Mouse (Mus musculus): ENCODE data around the gene Msh5.
A peak's percentile ranks its signal among the peaks of the same experiment; 100 is the strongest.

Msh5 gene

GRCm38 (mm10) chr17:35046681-35047455 lies at the start of gene Msh5:
Msh5 (minus strand) TSS chr17:35046745.
- peak; percentile 94 for DNase-seq (ENCODE audit: low spot score)

- no peak for DNase-seq (ENCODE audit: low spot score)
Measured at GRCm38 (mm10) chr17:35094475-35095365, 48.2 kb upstream of the Msh5 start.

- no peak for DNase-seq (ENCODE audit: low spot score)
Measured at GRCm38 (mm10) chr17:35092403-35093198, 46.1 kb upstream of the Msh5 start.

- no peak for DNase-seq (ENCODE audit: low spot score)
Measured at GRCm38 (mm10) chr17:35090166-35090932, 43.8 kb upstream of the Msh5 start.

- peak; percentile 88 for DNase-seq (ENCODE audit: low spot score)
Measured at GRCm38 (mm10) chr17:35088825-35089644, 42.5 kb upstream of the Msh5 start, which contains the start of gene Abhd16a. Abhd16a (plus strand) TSS chr17:35089263.

- DNase-seq (ENCODE audit: low spot score): no peak
Measured at GRCm38 (mm10) chr17:35088151-35088550, 41.6 kb upstream of the Msh5 start.

GRCm38 (mm10) chr17:35085208-35085865 lies 38.8 kb upstream of the Msh5 start, which contains the start of gene Ly6g6f:
Ly6g6f (minus strand) TSS chr17:35085610.
- no peak for DNase-seq (ENCODE audit: low spot score)

GRCm38 (mm10) chr17:35083929-35084497 lies 37.5 kb upstream of the Msh5 start:
- DNase-seq (ENCODE audit: low spot score): no peak

GRCm38 (mm10) chr17:35082841-35083576 lies 36.5 kb upstream of the Msh5 start:
- DNase-seq (ENCODE audit: low spot score): no peak

DNA sequence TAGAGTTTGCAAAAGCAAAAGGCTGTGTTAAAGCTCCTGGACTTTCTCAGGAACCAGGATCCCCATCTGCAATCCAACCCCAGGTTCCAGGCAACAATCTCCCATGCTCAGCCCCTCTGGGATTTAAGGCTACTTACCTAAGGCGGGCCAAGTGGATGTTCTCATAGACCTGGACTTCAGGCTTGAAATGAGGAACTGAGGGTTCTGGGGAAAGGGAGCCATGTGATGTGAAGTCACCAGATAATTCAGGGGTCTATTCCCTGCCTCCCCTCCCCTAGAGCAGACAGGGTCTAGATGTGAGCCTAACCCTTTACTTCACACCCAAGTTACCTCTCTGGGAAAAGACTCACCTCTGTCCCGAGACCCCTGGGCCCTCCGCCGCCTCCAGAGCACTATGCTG lies 34.2 kb upstream of the Msh5 start:
- DNase-seq (ENCODE audit: low spot score): no peak

DNA sequence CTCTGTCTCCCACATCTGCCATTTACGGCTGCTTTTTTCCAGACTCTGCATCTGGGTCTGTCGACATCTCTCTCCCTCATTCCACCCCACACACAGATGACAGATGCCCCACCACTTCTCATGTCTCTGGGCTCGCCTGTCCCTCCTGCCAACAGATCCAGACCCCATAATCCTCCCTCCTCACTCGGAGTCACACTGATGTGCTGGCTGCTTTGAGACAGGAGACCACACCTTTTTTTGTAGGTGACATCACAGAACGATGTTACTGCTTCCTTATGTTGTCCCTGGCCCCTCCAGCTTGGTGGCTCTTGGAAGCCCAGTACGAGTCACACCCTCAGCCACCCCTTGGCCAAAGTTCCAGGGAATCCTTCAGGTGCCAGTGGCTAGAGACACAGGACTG lies 33.7 kb upstream of the Msh5 start:
- no peak for DNase-seq (ENCODE audit: low spot score)

GRCm38 (mm10) chr17:35079778-35080177 lies 33.2 kb upstream of the Msh5 start:
- no peak for DNase-seq (ENCODE audit: low spot score)

DNA sequence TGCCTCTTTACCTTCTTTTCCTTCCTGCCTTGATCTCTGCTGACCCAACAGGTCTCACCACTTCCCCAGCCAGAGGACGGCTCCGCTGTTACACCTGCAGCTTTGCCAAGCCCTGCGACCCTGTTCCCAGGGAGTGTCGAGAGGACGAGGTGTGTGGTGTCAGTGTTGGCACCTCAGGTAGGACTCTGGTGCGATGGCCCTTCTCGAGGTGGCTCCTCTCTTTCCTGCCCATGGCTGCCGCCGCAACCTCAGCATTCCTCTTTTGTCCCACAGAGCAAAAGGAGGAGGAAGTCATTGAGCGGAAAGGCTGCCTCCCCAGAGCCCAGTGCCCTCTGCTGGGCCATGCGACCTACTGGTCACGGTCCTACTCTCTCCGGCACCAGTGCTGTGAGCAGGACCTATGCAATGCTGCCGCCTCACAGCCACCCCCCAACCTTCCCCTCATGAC lies 31.3 kb upstream of the Msh5 start, which contains the start of gene Ly6g6d:
Gene Ly6g6d (minus strand): TSS at position 280 of the 448 bp plus-strand sequence.
- peak; percentile 44 for DNase-seq (ENCODE audit: low spot score)

DNA sequence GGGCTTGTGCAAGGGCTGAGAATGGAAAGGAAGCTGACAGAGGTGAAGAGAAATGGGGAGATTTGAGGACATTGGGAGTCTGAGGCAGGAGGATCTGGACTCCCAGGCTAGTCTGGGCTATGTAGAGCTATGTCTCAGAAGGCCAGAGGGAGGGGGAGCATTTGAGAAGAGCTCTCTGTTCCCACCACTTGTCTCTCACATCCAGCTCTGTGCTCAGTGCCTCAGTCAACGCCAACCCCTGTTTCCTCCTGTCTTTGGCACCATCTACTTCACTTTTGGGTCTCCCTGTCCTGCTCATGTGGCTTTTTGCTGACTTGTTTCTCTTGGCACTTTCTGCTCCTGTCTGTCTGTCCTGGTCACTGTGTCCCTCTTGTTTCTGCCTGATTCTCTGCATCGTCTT lies 30.7 kb upstream of the Msh5 start:
- DNase-seq (ENCODE audit: low spot score): no peak

DNA sequence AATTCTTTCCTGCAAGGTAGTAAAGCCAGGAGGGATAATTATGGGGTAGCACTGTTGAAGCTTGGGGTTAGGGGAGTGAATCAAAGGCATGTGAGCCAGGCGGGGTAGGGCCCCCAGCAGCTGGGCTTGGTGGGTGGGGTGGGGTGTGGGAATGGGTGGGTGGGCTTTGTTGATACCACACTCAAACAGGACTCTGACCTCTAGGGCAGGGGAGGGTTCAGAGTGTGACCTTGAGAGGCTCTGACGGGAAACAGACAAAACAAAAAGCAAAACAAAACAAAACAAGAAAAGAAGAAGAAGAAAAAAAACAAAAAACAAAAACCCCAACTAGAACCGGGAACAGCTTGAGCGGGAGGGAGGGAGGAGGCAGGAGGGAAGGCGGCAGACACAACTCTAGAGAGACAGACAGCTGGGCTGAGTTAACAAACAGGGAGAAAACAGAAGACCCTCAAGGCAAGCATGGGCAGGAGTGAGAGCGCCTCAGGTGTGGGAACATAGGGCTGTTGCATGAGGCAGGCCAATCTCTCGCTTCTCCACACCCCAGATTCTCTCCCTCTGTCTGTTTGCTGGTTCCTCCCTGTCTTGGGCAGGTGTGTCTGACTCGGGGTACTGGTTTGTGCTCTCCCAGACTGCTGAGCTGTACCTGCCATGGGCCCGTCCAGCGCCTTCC lies 30.1 kb upstream of the Msh5 start, which contains the start of gene Ly6g6e:
Gene Ly6g6e (plus strand): TSS at position 396 of the 670 bp plus-strand sequence.
- DNase-seq (ENCODE audit: low spot score): no peak

GRCm38 (mm10) chr17:35074097-35074496 lies 27.6 kb upstream of the Msh5 start:
- DNase-seq (ENCODE audit: low spot score): no peak

DNA sequence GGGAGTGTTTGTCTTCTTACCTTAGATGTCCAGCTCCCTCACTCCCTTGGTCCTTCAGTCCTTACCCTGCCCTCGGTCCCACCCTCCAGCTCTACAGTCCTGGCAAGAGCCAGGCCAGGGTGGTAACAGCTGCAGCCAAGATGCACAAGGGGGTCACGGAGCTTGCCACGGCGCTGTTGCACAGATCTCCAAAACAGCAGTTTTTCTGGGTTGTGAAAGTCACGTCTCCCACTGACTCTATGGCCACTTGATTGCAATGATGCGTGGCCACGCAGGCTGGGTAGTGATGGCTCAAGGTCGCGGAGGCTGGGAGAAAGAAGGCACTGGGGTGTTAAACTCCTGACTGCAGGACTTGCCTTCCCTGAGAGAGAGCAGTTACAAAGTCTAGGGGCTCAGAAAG lies 24.9 kb upstream of the Msh5 start:
- DNase-seq (ENCODE audit: low spot score): no peak
